Mouse (Mus musculus): Measurements from ENCODE around the gene Ltbr. TPM values are rescaled to one million over a fixed set of nuclear protein-coding genes. Genes with fewer than 3 reads are reported as not detected.
"Not testable (repeated sequence)": the region's sequence is repeated elsewhere in the genome, so short reads cannot be mapped to it uniquely, and the experiment has no call there.

Gene Ltbr
- polyA plus RNA-seq, 1 experiment from 2014 or later: 20.6 TPM

DNA sequence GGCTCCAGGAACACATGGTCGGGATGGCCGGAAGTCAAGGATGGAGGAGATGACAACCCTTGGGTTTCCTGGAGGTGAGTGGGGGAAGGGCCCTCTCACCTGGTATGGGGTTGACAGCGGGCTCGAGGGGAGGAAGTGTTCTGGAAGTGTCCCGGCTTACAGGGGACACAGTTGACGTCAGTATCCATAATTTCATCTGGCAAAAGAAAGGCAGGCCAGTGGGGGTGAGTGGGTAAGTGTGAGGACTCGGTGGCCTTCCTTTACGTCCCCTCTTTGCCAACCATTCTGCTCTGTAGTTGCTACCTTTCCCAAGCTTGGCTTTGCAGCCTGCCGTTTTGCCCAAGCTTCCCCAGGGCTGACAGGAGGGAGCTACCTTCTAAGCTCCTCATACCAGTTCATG, 1.5 kb downstream of the Ltbr start:
- H3K4me1 ChIP-seq (replicated peaks): peaks cover 34% of the 10 kb centered on the region
- 71% methylated on average over 9 of the region's 9 CpGs for WGBS (ENCODE audit: insufficient replicate concordance)
- peaks cover 11% of the 10 kb centered on the region for H3K27me3 ChIP-seq
- no peaks in the 10 kb centered on the region for H3K9me3 ChIP-seq (replicated peaks)
- H3K27ac ChIP-seq (replicated peaks): no peak overlapping the region
- peaks cover 19% of the 10 kb centered on the region; the same call in 1 of the 2 replicates for H3K36me3 ChIP-seq (replicated peaks)
- ATAC-seq (ENCODE audit: insufficient read depth): no peak
- H3K4me2 ChIP-seq: peak overlapping the region; percentile 58
- no peak overlapping the region for H3K9ac ChIP-seq
- H3K4me3 ChIP-seq (replicated peaks): peak overlapping the region; percentile 62; the same call in 1 of the 2 replicates

DNA sequence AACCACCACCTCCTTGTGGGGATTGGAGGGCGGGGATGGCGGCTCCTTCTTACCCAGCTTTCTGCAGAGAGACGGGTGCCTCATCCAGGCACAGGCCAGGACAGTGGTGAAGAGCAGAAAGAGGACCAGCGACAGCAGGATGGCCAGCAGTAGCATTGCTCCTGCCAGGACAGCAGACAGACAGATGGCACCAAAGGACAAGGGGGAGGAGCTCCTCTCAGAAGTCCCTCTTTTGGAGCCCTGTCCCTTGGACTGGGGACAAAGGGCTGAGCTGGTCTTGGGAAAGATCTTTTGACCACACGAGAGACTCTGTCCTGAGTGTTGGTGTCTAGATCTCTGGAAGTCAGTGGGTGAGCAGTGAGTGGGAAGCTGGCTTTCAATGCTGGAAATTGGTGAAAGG, 4.3 kb downstream of the Ltbr start:
- Histone ChIP-seq H3K4me3 (replicated peaks) (no peak overlapping the region), H3K4me2 (no peak overlapping the region), H3K36me3 (replicated peaks) (peaks cover 30% of the 10 kb centered on the region; the same call in 1 of the 2 replicates), H3K4me1 (replicated peaks) (peaks cover 29% of the 10 kb centered on the region), H3K9me3 (replicated peaks) (no peaks in the 10 kb centered on the region), H3K27ac (replicated peaks) (no peak overlapping the region), H3K9ac (no peak overlapping the region), H3K27me3 (peaks cover 11% of the 10 kb centered on the region)
- no peak for ATAC-seq (ENCODE audit: insufficient read depth)
- WGBS (ENCODE audit: insufficient replicate concordance): 56% methylated on average over 5 of the region's 5 CpGs

DNA sequence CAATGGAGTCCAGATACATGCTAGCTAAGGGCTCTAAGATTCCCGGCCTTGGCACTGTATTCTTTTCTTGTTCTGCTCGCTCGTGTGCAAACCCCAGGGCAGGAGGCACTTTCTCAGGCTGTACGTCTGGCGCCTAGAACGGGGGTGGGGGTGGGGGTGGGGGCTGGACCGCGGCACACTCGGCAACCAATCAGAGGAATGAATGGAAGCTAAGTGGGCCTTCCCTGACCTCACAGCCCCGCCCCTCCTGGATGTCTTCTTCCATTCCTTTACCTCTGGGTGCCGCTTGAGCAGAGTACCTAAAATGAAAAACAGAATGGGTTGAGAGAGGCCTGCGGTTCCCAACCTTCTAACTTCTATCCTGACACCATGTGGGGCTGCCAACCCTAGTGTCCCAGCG, 4.8 kb downstream of the Ltbr start:
- no peak overlapping the region for H3K9ac ChIP-seq
- 56% methylated on average over 13 of the region's 13 CpGs for WGBS (ENCODE audit: insufficient replicate concordance)

DNA sequence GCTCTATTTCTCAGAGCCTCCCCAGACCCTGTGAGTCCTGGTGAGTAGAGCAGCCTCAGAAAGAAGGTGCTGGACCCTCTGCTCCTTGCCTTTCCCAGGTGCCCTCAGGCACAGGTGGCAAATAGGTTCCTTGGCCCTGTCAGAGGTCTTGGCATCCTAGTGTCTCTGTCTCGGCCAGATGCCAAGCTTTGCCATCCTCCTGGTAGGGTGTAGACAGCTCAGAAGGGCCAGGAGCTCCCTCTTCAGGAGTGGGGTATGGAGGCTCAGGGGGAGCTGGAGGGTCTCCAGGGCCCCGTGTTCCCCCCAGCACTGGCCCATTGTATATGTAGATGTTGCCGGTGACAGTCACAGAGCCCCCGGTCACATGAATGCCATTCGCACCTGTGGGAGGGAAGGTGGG, 6.6 kb downstream of the Ltbr start:
- peaks cover 30% of the 10 kb centered on the region; the same call in 1 of the 2 replicates for H3K36me3 ChIP-seq (replicated peaks)
- 76% methylated on average over 5 of the region's 5 CpGs for WGBS (ENCODE audit: insufficient replicate concordance)

More for the DNA sequence above, 4.8 kb downstream of the Ltbr start:
- H3K27ac ChIP-seq (replicated peaks): no peak overlapping the region
- ATAC-seq (ENCODE audit: insufficient read depth): no peak
- peaks cover 24% of the 10 kb centered on the region for H3K4me1 ChIP-seq (replicated peaks)
- H3K4me2 ChIP-seq: no peak overlapping the region
- peaks cover 10% of the 10 kb centered on the region for H3K27me3 ChIP-seq
- H3K36me3 ChIP-seq (replicated peaks): peaks cover 30% of the 10 kb centered on the region; the same call in 1 of the 2 replicates
- H3K4me3 ChIP-seq (replicated peaks): no peak overlapping the region
- no peaks in the 10 kb centered on the region for H3K9me3 ChIP-seq (replicated peaks)

DNA sequence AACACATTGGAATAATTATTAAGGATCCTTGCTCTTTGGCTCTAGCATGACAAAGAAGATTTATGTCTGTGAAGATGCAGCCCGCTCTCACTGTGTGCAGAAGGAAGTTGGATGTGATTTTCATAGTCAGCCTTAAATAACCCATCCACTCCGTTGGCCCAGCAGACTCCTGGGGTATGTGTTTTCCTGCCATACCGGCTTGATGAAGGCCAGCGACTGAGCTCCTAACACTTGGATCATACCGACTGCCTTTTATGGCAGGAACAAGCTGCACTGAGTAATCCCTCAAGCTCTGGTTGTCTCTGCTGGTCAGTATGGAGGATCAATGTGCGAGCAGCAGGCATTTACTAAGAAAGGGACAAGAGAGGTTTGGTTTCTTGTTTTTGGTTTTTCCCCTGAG, 8.2 kb downstream of the Ltbr start:
- H3K36me3 ChIP-seq (replicated peaks): peaks cover 24% of the 10 kb centered on the region; the same call in 1 of the 2 replicates
- H3K9me3 ChIP-seq (replicated peaks): no peaks in the 10 kb centered on the region
- no peak overlapping the region for H3K9ac ChIP-seq
- no peak for ATAC-seq (ENCODE audit: insufficient read depth)
- H3K4me3 ChIP-seq (replicated peaks): no peak overlapping the region
- H3K27ac ChIP-seq (replicated peaks): no peak overlapping the region
- peaks cover 8% of the 10 kb centered on the region for H3K4me1 ChIP-seq (replicated peaks)
- H3K4me2 ChIP-seq: no peak overlapping the region
- H3K27me3 ChIP-seq: no peaks in the 10 kb centered on the region
- WGBS (ENCODE audit: insufficient replicate concordance): 75% methylated on average over 6 of the region's 6 CpGs

More for the DNA sequence above, 6.6 kb downstream of the Ltbr start:
- peaks cover 14% of the 10 kb centered on the region for H3K4me1 ChIP-seq (replicated peaks)
- H3K27ac ChIP-seq (replicated peaks): no peak overlapping the region
- H3K9ac ChIP-seq: no peak overlapping the region
- H3K4me2 ChIP-seq: no peak overlapping the region
- no peak for ATAC-seq (ENCODE audit: insufficient read depth)
- no peak overlapping the region for H3K4me3 ChIP-seq (replicated peaks)
- H3K9me3 ChIP-seq (replicated peaks): no peaks in the 10 kb centered on the region
- H3K27me3 ChIP-seq: no peaks in the 10 kb centered on the region

DNA sequence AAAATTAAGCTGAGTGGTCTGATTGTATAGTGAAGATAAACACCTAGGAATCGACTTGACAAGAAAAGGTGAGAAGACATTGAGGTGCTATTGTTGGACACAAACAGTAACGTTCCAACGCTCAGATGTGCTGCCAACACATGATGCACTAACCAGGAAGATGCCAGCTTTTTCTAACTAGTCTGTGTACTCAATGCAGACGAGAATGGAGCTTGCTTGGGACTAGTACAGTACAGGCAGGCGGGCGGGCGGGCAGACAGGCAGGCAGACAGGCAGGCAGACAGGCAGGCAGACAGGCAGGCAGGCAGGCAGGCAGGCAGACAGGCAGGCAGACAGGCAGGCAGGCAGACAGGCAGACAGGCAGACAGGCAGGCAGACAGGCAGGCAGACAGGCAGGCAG, 9.3 kb downstream of the Ltbr start:
- H3K27me3 ChIP-seq; H3K4me2 ChIP-seq; H3K4me3 ChIP-seq (replicated peaks); ATAC-seq (ENCODE audit: insufficient read depth); H3K9ac ChIP-seq; H3K4me1 ChIP-seq (replicated peaks); H3K27ac ChIP-seq (replicated peaks); H3K9me3 ChIP-seq (replicated peaks): not testable (repeated sequence)
- 70% methylated on average over 7 of the region's 7 CpGs for WGBS (ENCODE audit: insufficient replicate concordance)
- peaks cover 20% of the 10 kb centered on the region; the same call in 1 of the 2 replicates for H3K36me3 ChIP-seq (replicated peaks)

DNA sequence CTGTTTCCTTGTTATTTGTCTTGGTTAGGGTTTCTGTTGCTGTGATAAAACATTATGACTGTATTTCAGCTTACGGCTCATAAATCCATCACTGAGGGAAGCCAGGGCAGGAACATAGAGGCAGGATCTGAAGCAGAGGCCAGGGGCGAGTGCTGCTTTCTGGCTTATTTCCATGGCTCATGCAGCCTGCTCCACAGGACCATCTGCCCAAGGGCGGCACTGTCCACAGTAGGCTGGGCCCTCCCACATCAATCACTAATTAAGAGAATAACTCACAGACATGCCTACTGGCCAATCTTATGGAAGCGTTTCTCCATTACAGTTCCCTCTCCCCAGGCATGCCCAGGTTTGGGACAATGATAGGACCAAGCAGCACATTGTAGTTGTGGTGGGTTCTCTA, 10.4 kb downstream of the Ltbr start:
- ATAC-seq (ENCODE audit: insufficient read depth): no peak
- peaks cover 15% of the 10 kb centered on the region; the same call in 1 of the 2 replicates for H3K36me3 ChIP-seq (replicated peaks)
- 62% methylated on average over 4 of the region's 4 CpGs for WGBS (ENCODE audit: insufficient replicate concordance)
- H3K27ac ChIP-seq (replicated peaks): no peak overlapping the region
- H3K9me3 ChIP-seq (replicated peaks): no peaks in the 10 kb centered on the region
- no peaks in the 10 kb centered on the region for H3K27me3 ChIP-seq
- no peak overlapping the region for H3K4me2 ChIP-seq
- H3K9ac ChIP-seq: no peak overlapping the region
- no peaks in the 10 kb centered on the region; the same call in 1 of the 2 replicates for H3K4me1 ChIP-seq (replicated peaks)
- no peak overlapping the region for H3K4me3 ChIP-seq (replicated peaks)

DNA sequence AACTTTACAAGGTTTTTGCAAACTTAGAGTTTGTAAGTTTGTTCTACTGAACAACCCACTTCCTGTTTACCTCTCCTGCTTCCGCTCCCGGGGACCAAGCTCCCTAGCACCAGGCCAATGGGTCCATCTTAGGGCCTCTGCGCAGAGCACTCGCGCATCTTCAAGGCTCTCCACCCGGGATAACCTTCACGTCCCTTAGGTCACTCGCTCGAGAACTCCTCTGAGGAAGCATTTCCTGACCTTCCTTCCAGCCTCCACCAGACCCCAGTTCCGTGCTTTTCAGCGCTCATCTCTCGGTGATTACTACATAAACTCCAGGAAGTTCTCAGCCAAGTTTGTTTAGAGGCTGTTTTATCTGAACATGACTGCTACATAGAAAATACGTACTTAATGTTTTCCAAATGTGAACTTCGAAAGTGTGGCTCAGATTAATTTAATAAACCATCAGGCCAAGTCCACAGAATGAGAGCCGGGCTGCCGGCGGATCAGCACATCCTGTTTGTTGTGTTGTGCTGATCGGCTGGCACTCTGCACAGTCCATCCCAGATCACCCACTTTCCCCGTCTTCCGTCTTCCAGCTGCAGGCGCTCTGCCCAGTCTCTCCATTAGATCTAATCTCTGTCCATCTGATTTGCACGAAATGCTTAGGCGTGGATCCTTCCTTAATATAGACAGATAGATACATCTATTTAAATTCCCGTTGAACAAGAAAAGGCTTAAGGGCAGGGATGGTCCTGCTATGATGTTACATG, 11.3 kb downstream of the Ltbr start:
- WGBS (ENCODE audit: insufficient replicate concordance): 73% methylated on average over 24 of the region's 24 CpGs
- Histone ChIP-seq H3K4me3 (replicated peaks) (no peak overlapping the region), H3K27ac (replicated peaks) (no peak overlapping the region), H3K4me1 (replicated peaks) (no peaks in the 10 kb centered on the region; the same call in 1 of the 2 replicates), H3K9me3 (replicated peaks) (no peaks in the 10 kb centered on the region), H3K4me2 (no peak overlapping the region), H3K9ac (no peak overlapping the region), H3K36me3 (replicated peaks) (peaks cover 12% of the 10 kb centered on the region; the same call in 1 of the 2 replicates), H3K27me3 (no peaks in the 10 kb centered on the region)
- no peak for ATAC-seq (ENCODE audit: insufficient read depth)

DNA sequence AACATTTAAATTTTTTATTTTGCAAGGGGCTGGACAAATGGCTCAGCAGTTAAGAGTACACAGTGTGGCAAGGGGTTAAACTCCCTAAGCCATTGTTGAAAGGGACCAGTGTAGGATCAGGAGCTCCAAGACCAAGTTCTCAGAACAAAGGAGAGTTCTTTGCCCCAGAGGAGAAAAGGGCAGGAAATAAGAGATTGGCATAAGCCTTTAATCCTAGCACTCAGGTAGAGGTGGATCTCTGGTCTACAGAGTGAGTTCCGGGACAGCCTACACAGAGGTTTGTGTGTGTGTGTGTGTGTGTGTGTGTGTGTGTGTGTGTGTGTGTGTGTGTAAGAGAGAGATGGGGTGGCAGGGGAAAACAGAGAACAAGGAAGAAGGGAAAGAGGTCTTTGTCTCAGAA, 12.7 kb downstream of the Ltbr start:
- Histone ChIP-seq H3K36me3 (replicated peaks) (no peaks in the 10 kb centered on the region), H3K4me2 (no peak overlapping the region), H3K4me1 (replicated peaks) (no peaks in the 10 kb centered on the region; the same call in 1 of the 2 replicates), H3K4me3 (replicated peaks) (no peak overlapping the region), H3K27ac (replicated peaks) (no peak overlapping the region), H3K9me3 (replicated peaks) (no peaks in the 10 kb centered on the region), H3K9ac (no peak overlapping the region), H3K27me3 (no peaks in the 10 kb centered on the region)
- WGBS (ENCODE audit: insufficient replicate concordance): 69% methylated on average over 1 of the region's 1 CpGs
- ATAC-seq (ENCODE audit: insufficient read depth): no peak

DNA sequence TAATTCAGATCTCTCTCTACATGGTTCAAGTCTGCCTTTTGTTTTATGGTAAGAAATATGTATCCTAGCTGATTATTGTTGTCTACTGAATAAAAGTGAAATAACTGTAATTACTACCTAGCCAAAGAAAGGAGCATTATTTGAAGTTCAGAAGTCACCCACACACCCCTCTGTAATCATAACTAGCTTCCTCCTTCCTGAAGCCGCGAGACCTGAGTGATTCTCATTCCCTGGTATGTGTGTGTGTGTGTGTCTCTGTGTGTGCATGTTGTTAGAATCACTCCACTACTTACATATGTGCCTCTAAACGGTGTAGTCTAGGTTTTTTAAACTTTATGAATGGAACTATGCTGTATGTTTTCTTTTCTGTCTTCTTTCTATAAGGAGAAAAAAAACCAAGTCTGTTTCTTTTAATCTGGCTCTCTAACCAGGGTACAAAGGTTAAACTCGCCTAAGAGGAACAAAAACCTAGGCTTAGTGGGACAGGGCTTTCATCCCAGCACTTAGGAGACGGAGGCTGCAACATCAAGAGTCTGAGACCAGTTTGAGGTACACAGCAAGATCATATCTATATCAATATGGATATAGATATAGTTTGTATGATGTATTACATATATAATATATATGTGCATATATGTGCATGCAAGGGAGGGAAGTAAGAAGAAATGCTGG, 16.4 kb downstream of the Ltbr start:
- H3K27ac ChIP-seq (replicated peaks): no peak overlapping the region
- no peak overlapping the region for H3K4me2 ChIP-seq
- no peak for ATAC-seq (ENCODE audit: insufficient read depth)

DNA sequence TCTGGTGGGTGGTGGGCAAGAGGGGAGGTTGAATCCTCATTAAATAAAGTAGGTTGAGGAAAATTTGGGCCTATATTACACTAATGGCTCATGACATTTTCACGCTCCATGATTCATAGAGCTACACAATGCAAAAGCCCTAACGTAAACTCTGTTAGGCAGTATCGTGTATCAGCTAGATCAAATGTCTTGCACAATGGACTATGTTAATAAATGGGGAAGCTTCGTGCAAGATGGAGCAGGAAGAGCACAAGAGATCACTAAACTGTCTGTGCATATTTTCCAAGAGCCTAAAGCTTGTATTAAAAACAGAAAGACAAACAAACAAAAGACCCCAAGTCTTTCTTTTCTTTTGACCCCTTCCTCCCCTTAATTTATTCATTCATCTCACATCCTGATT, 19.6 kb downstream of the Ltbr start:
- Histone ChIP-seq H3K9ac (no peak overlapping the region), H3K4me3 (replicated peaks) (no peak overlapping the region), H3K4me1 (replicated peaks) (no peaks in the 10 kb centered on the region), H3K4me2 (no peak overlapping the region), H3K9me3 (replicated peaks) (no peaks in the 10 kb centered on the region), H3K27me3 (no peaks in the 10 kb centered on the region), H3K27ac (replicated peaks) (no peak overlapping the region), H3K36me3 (replicated peaks) (no peaks in the 10 kb centered on the region)
- 65% methylated on average over 4 of the region's 4 CpGs for WGBS (ENCODE audit: insufficient replicate concordance)
- no peak for ATAC-seq (ENCODE audit: insufficient read depth)

More for the DNA sequence above, 16.4 kb downstream of the Ltbr start:
- Histone ChIP-seq H3K4me3 (replicated peaks) (no peak overlapping the region), H3K27me3 (no peaks in the 10 kb centered on the region), H3K4me1 (replicated peaks) (no peaks in the 10 kb centered on the region; the same call in 1 of the 2 replicates), H3K9me3 (replicated peaks) (no peaks in the 10 kb centered on the region), H3K9ac (no peak overlapping the region), H3K36me3 (replicated peaks) (no peaks in the 10 kb centered on the region)
- 39% methylated on average over 5 of the region's 5 CpGs for WGBS (ENCODE audit: insufficient replicate concordance)
